Mouse (Mus musculus) kidney, adult 2 months (tissue): ENCODE results near the gene Hist1h1c.

Experiments
- CTCF ChIP-seq: fragments of 200-500 bp; conservative IDR thresholded peaks from 2 replicates; pipeline ENCODE4 v1.5.1; 2011; ENCODE audit warnings: low read depth, mild to moderate bottlenecking, control low read depth, low read length, moderate library complexity, mixed read lengths; ENCODE audit not compliant: insufficient read depth, insufficient read length
- POLR2A ChIP-seq: fragments of 200-500 bp; IDR thresholded peaks from one replicate; pipeline ENCODE4 v1.6.1; 2011; ENCODE audit warnings: low read depth, low read length, control low read depth

DNA sequence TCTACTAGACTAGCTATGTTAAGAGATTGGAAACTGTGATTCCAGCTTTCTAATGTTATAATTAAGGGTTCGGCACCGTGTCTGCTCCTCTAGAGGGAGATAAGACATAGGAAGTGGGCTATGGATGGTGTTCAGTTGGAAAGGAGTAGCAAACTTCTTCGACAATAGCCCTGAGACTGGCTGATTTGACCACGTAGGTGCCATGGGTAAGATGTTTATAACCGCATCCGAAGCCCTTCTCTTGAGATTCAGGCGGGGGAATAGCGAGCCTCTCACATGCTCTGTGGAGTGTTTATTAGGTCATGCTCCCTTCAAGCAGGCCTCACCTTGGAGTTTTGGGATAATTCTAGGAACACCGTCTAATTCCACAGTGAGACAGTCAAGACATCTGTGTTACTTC, 43.7 kb upstream of the Hist1h1c start:
- no peak for TF ChIP-seq CTCF
- no peak for TF ChIP-seq POLR2A
